Mouse (Mus musculus): ENCODE results near the gene Ncoa5. TPM values are rescaled to one million over a fixed set of nuclear protein-coding genes. Genes with fewer than 3 reads are reported as not detected.

The Ncoa5 gene
- polyA plus RNA-seq, 1 experiment from 2014 or later: 85.1 TPM

DNA sequence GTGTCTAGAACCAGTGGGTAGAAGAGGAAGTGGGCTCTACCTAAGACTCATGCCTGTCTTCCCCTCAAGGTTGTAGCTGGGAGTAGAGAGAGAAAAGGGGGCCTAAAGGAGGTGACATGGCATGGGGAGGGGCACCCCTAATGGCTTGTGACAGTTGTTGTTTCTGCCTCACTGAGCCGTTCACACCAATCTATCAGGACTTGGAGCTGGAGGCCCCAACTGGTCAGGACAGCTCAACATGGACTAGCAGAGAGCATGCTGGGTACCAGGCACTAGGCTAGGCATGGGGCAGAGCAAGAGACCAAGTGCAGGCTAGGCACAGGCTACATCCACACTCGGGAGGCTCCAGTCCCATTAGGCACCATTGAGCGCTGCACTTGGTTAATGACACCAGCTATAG is 43.6 kb downstream of the Ncoa5 start:
- Histone ChIP-seq H3K27me3 (replicated peaks) (no peaks in the 10 kb centered on the region; the same call in 1 of the 2 replicates), H3K4me1 (peaks cover 7% of the 10 kb centered on the region; the same call in 1 of the 2 replicates), H3K4me2 (no peak overlapping the region), H3K4me3 (replicated peaks) (no peak overlapping the region), H3K9me3 (replicated peaks) (no peaks in the 10 kb centered on the region), H3K9ac (replicated peaks) (no peak overlapping the region), H3K27ac (replicated peaks) (no peak overlapping the region), H3K36me3 (peaks cover 32% of the 10 kb centered on the region)
- WGBS: 75% methylated on average over 3 of the region's 3 CpGs
- ATAC-seq (ENCODE audit: low FRiP score): no peak

GRCm38 (mm10) chr2:164988777-164989176 is 45.9 kb downstream of the Ncoa5 start:
- Histone ChIP-seq H3K27ac (replicated peaks) (no peak overlapping the region), H3K27me3 (replicated peaks) (no peaks in the 10 kb centered on the region; the same call in 1 of the 2 replicates), H3K4me2 (no peak overlapping the region), H3K9ac (replicated peaks) (no peak overlapping the region), H3K4me1 (no peaks in the 10 kb centered on the region), H3K36me3 (peaks cover 27% of the 10 kb centered on the region), H3K4me3 (replicated peaks) (no peak overlapping the region), H3K9me3 (replicated peaks) (no peaks in the 10 kb centered on the region)
- WGBS: 70% methylated on average over 13 of the region's 13 CpGs
- no peak for ATAC-seq (ENCODE audit: low FRiP score)

- no peak for ATAC-seq (ENCODE audit: low FRiP score)
- no peak overlapping the region for H3K9ac ChIP-seq (replicated peaks)
- no peaks in the 10 kb centered on the region for H3K4me1 ChIP-seq
- H3K27ac ChIP-seq (replicated peaks): no peak overlapping the region
- whole genome bisulfite sequencing: 80% methylated on average over 14 of the region's 14 CpGs
- H3K27me3 ChIP-seq (replicated peaks): no peaks in the 10 kb centered on the region; the same call in 1 of the 2 replicates
- H3K4me2 ChIP-seq: no peak overlapping the region
- no peaks in the 10 kb centered on the region for H3K9me3 ChIP-seq (replicated peaks)
- no peak overlapping the region for H3K4me3 ChIP-seq (replicated peaks)
- H3K36me3 ChIP-seq: peaks cover 39% of the 10 kb centered on the region
These were observed 48.2 kb downstream of the Ncoa5 start for GRCm38 (mm10) chr2:164986371-164987027.

GRCm38 (mm10) chr2:164985962-164986361 is 48.7 kb downstream of the Ncoa5 start:
- 77% methylated on average over 6 of the region's 6 CpGs for WGBS
- Histone ChIP-seq H3K9me3 (replicated peaks) (no peaks in the 10 kb centered on the region), H3K4me1 (no peaks in the 10 kb centered on the region), H3K4me3 (replicated peaks) (no peak overlapping the region), H3K4me2 (no peak overlapping the region), H3K27ac (replicated peaks) (no peak overlapping the region), H3K36me3 (peaks cover 41% of the 10 kb centered on the region), H3K27me3 (replicated peaks) (no peaks in the 10 kb centered on the region), H3K9ac (replicated peaks) (no peak overlapping the region)
- no peak for ATAC-seq (ENCODE audit: low FRiP score)

- Histone ChIP-seq H3K36me3 (peaks cover 26% of the 10 kb centered on the region), H3K27me3 (replicated peaks) (no peaks in the 10 kb centered on the region), H3K4me3 (replicated peaks) (no peak overlapping the region), H3K9ac (replicated peaks) (no peak overlapping the region), H3K9me3 (replicated peaks) (no peaks in the 10 kb centered on the region), H3K4me2 (no peak overlapping the region), H3K4me1 (peaks cover 14% of the 10 kb centered on the region; the same call in 1 of the 2 replicates), H3K27ac (replicated peaks) (no peak overlapping the region)
- ATAC-seq (ENCODE audit: low FRiP score): no peak
- WGBS: 19% methylated on average over 7 of the region's 7 CpGs
These were observed 54.9 kb downstream of the Ncoa5 start for GRCm38 (mm10) chr2:164979749-164980148.

- 54% methylated on average over 6 of the region's 6 CpGs for WGBS
- no peak overlapping the region for H3K27ac ChIP-seq (replicated peaks)
- no peak overlapping the region for H3K4me2 ChIP-seq
- no peaks in the 10 kb centered on the region for H3K9me3 ChIP-seq (replicated peaks)
- H3K4me1 ChIP-seq: peaks cover 31% of the 10 kb centered on the region
- no peak overlapping the region for H3K4me3 ChIP-seq (replicated peaks)
- peaks cover 8% of the 10 kb centered on the region for H3K36me3 ChIP-seq
- no peak for ATAC-seq (ENCODE audit: low FRiP score)
- no peak overlapping the region for H3K9ac ChIP-seq (replicated peaks)
- peaks cover 17% of the 10 kb centered on the region; the same call in 1 of the 2 replicates for H3K27me3 ChIP-seq (replicated peaks)
These were observed 59.1 kb downstream of the Ncoa5 start for GRCm38 (mm10) chr2:164975611-164976010.

DNA sequence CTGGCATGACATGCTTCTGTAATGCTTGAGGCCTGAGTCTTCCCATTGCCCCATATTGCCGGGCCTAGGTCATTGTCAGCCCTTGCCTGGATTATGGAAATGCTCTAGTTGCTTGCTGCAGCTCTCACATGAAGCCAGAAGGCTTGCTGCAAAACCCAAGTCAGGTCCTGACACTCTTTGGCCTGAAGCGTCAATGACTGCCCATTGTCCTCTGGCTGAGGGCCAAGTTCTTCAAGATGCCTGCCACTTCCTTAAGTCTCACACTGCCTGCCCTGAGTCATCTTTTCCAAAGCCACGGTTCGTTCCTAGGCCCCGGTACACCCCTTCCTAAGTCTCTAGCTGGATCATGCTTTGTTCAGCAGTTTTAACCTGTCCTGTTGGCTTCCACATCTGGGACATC is 62.0 kb downstream of the Ncoa5 start:
- H3K9ac ChIP-seq (replicated peaks): no peak overlapping the region
- ATAC-seq (ENCODE audit: low FRiP score): no peak
- no peak overlapping the region for H3K4me2 ChIP-seq
- WGBS: 79% methylated on average over 5 of the region's 5 CpGs
- H3K4me3 ChIP-seq (replicated peaks): no peak overlapping the region
- H3K27me3 ChIP-seq (replicated peaks): peaks cover 30% of the 10 kb centered on the region
- no peaks in the 10 kb centered on the region for H3K36me3 ChIP-seq
- no peaks in the 10 kb centered on the region for H3K9me3 ChIP-seq (replicated peaks)
- no peak overlapping the region for H3K27ac ChIP-seq (replicated peaks)
- H3K4me1 ChIP-seq: peaks cover 59% of the 10 kb centered on the region

DNA sequence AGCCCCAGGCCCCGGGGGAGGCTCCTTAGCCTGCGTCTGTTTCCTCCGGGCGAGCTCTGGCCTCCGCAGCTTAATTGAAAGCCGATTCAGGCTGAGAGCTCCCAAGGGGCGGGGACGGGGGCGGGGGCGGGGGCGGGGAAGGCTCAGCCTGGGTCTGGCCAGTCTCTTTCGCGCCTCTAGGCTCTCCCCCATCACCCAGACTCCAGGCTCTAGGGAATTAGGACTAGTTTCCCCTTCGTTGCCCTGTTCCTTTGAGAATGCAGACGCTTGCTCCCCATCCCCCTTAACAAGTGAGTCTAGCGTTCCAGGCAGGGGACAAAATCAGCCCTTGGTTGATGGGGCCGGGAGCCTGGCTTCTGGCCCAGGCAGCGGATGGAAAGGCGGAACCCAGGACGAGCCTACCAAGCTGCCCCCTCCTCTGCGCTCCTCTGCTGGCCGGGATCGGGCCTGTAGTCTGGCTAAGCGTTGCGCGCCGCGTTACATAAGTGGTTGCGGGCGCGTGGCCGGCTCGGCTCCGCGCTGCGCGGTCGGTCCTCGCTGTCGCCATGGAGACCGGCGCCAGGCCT is 64.0 kb downstream of the Ncoa5 start:
- ATAC-seq (ENCODE audit: low FRiP score): no peak
- H3K27me3 ChIP-seq (replicated peaks): peaks cover 38% of the 10 kb centered on the region
- no peaks in the 10 kb centered on the region for H3K36me3 ChIP-seq
- H3K9ac ChIP-seq (replicated peaks): peak overlapping the region; percentile 81
- peak overlapping the region; percentile 68 for H3K4me3 ChIP-seq (replicated peaks)
- H3K4me2 ChIP-seq: peak overlapping the region; percentile 78
- H3K27ac ChIP-seq (replicated peaks): peak overlapping the region; percentile 28; the same call in 1 of the 2 replicates
- WGBS: under 1% methylated on average over 42 of the region's 42 CpGs
- no peaks in the 10 kb centered on the region for H3K9me3 ChIP-seq (replicated peaks)
- H3K4me1 ChIP-seq: peaks cover 54% of the 10 kb centered on the region

DNA sequence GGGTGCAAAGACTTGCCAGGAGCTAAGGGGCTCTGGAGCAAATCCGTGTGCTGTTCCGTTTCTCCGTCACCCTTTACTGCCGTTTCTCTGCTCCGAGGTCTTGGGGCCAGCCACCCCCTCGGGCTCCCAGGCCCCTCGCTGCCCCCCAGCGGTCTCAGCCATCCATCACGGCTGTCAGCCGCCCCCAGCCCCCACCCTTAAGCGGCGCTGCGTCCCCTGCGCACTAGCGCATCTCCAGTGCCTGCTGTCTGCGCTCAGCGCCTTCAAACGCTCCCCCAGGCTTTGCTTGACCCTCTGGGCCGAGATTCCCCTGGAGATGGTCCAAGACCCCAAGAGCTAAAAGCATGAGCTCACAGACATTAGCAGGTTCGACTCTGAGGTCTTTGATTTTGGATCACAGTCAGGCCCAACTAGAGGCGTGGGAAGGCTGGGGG is 65.3 kb downstream of the Ncoa5 start:
- H3K4me3 ChIP-seq (replicated peaks): peak overlapping the region; percentile 68
- H3K27ac ChIP-seq (replicated peaks): peak overlapping the region; percentile 92
- H3K4me1 ChIP-seq: peaks cover 65% of the 10 kb centered on the region
- peaks cover 38% of the 10 kb centered on the region for H3K27me3 ChIP-seq (replicated peaks)
- WGBS: under 1% methylated on average over 21 of the region's 21 CpGs
- peak overlapping the region; percentile 81 for H3K9ac ChIP-seq (replicated peaks)
- H3K9me3 ChIP-seq (replicated peaks): no peaks in the 10 kb centered on the region
- ATAC-seq (ENCODE audit: low FRiP score): no peak
- peak overlapping the region; percentile 78 for H3K4me2 ChIP-seq
- no peaks in the 10 kb centered on the region for H3K36me3 ChIP-seq

DNA sequence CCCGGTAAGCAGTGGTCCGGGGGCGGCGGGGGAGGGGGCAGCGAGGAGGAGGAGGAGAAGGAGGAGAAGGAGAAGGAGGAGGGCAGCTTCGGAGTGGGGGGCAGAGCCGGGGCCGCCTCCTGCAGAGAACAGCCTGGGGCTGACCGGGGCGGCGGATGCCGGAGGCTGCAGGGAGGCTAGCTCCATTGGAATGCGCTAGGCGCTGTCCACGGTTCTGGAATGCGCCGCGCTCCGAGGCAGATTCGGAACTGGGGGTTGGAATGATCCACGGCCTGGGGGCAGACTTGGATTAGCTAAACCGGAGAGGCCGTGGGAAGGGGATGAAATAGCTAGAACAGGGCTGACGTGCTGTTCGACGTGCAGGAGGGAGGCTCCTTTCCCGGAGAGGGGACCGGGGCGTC is 66.2 kb downstream of the Ncoa5 start:
- Histone ChIP-seq H3K36me3 (no peaks in the 10 kb centered on the region), H3K4me3 (replicated peaks) (peak overlapping the region; percentile 68), H3K27me3 (replicated peaks) (peaks cover 36% of the 10 kb centered on the region), H3K9ac (replicated peaks) (peak overlapping the region; percentile 81), H3K27ac (replicated peaks) (peak overlapping the region; percentile 92), H3K4me2 (peak overlapping the region; percentile 78), H3K9me3 (replicated peaks) (no peaks in the 10 kb centered on the region), H3K4me1 (peaks cover 73% of the 10 kb centered on the region)
- WGBS: under 1% methylated on average over 27 of the region's 29 CpGs
- ATAC-seq (ENCODE audit: low FRiP score): peak; percentile 26

DNA sequence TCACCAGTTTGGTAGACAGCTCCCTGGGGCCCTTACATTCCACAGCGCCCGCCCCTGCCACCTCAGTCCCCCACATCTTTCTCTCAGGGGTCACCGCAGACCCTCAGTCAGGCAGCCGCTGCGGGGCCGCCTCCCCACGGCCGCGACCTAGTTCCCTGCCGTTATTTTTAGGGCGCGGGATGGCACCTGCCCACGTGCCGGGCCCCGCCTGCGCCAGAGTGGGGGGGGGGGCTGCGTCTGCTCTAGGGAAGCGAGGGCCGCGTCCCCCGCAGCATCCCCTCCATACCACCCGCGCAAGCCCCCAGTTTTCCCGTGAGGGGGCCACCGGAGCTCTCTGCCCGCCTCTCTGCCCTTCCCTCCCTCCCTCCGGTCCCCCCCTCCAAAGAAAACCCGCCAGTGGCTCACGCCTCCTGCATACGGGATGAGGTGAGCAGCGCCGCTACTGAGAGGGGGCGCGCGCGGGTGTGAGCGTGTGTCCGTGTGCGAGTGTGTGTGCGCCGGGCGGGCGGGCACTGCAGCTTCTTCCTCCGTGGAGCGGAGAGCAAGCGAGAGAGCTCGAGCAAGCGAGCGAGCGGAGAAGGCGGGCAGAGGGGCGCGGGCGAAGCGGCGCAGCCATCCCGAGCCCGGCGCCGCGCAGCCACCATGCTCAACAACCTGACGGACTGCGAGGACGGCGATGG is 66.8 kb downstream of the Ncoa5 start:
- WGBS: under 1% methylated on average over 64 of the region's 65 CpGs
- peak overlapping the region; percentile 92 for H3K27ac ChIP-seq (replicated peaks)
- peaks cover 79% of the 10 kb centered on the region for H3K4me1 ChIP-seq
- peak; percentile 83 for ATAC-seq (ENCODE audit: low FRiP score)
- H3K36me3 ChIP-seq: no peaks in the 10 kb centered on the region
- peak overlapping the region; percentile 68 for H3K4me3 ChIP-seq (replicated peaks)
- H3K4me2 ChIP-seq: peak overlapping the region; percentile 78
- peak overlapping the region; percentile 81 for H3K9ac ChIP-seq (replicated peaks)
- H3K27me3 ChIP-seq (replicated peaks): peaks cover 30% of the 10 kb centered on the region
- no peaks in the 10 kb centered on the region for H3K9me3 ChIP-seq (replicated peaks)

Measured in neural tube, embryonic 15.5 days (tissue).